Mouse (Mus musculus): Measurements from ENCODE around the gene Trappc4.

DNA sequence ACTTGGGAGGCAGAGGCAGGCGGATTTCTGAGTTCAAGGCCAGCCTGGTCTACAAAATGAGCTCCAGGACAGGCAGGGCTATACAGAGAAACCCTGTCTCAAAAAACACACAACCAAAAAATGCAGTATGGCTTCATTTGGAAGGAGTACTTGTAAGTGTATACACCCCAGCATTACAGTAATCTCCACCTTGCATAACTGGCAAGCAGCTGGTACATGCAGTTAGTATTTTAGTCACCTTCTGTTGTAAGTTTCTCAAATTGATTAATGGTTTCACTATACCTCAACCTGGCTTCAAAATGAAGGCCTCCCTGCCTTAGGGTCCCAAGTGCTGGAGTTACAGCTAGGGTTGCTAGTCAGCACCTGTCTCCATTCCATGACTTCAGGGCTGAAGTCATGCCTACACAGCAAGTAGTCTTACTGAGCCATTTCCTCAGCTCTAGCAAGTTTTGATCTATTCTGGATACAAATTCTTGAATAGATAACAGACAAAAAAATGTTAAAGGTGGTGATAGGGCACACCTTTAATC, 4.3 kb upstream of the Trappc4 start:
- no peak for TF ChIP-seq GATA1 (IDR thresholded peaks at IDR 0.05; ENCODE audit: low read length)
- TF ChIP-seq TAL1 (IDR thresholded peaks at IDR 0.05; ENCODE audit: low read length): no peak

Data from erythroblast, embryonic 14.5 days (primary cell).